Mouse (Mus musculus): ENCODE measurements around the gene Gckr.
A peak's percentile ranks its signal among the peaks of the same experiment; 100 is the strongest.
"Not testable (repeated sequence)": the region's sequence is repeated elsewhere in the genome, so short reads cannot be mapped to it uniquely, and the experiment has no call there.

The Gckr gene

DNA sequence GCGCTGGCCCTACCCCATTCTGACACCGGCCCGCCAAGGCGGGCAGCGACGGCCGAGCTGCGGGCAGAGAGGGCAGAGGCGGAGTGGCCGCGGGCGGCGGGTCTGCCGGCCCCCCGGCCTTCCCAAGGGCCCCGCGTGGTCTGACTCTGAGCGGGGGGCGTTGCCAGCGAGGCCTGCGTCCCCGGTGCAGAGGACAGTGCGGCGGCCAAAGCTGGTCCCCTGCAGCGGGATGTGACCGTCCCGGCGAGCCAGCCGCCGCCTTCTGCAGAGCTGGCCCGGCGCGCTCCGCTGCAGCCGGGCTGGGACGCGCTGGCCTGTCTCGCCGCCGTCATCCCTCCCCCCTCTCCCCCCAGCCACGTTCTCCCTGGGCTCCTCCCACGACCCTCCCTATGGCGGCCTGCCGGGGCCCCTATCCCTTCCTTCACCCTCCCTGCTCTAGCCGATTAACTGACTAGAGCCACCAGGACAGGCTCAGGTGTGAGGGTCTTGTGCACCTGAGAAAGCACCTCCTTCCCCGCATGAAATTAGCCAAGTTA is 1.6 kb upstream of the Gckr start, which contains the start of gene Fndc4:
Gene Fndc4 (minus strand): TSS at position 475 of the 536 bp plus-strand sequence.
- DNase-seq, result peak; percentile 85 to 91

DNA sequence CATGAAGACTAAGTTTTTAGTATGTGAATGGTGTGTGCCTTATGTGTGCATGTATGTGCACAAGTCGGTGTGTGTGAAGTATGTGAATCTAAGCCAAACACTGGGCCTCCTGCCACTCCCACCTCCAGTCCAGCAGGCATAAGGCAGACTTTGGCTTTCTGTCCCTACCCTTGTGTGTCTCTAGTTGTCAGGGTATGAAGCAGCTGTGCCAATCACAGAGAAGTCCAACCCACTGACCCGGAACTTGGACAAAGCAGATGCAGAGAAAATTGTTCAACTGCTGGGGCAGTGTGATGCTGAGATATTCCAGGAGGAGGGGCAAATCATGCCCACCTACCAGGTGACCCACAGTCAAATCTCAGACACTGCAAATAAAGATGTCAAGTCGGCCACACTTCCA is 738 bp downstream of the Gckr start:
- DNase-seq, result no peak

DNA sequence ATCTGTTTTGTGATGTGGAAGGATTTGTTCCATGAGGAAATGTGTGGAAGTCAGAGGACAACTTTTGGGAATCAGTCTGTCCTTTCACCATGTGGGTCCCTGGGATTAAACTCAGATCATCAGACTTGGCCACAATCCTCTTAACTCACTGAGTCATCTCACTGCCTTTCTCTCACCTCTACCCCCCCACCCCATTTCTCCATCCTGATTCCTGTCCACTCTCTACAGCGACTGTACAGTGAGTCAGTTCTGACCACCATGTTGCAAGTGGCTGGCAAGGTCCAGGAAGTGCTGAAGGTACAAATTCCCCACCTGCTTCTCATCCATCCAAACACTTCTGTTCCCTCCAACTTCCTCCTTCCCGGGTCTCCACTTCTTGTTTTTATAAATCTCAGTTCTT is 1.2 kb downstream of the Gckr start:
- DNase-seq, result no peak

DNA sequence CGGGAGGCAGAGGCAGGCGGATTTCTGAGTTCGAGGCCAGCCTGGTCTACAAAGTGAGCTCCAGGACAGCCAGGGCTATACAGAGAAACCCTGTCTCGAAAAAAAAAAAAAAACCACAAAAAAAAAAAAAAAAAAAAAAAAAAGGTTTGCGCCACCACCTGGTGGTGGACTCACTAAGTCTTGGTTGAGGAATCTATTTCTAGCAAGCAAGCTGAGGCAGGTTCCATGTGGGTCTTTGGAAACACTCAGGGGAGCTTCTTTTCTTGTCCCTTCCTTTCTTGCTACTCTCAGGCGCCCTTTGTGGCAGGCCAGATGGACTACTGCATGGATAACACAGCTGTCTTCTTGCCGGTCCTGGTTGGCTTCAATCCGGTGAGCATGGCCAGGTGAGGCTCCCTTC is 4.6 kb downstream of the Gckr start:
- DNase-seq, result no peak

DNA sequence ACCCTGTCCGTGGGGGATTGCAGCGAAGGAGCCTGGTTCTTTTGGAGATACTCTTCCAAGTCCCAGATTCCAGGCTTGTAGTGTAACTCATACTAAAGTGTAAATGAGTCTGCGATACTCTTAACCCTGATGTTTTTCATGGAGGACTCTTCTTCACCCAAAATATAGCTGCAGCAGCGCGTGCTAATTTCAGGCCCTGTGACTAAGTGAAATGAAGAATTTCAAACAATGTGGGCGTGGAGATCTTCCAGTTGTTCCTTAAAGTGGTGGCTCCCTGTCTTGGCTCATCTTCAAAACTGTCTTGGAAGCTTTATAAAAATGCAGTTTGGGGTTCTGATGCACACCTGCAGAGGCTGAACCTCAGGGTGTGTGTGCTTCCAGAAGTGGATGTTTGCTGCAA is 5.8 kb downstream of the Gckr start:
- no peak for DNase-seq

DNA sequence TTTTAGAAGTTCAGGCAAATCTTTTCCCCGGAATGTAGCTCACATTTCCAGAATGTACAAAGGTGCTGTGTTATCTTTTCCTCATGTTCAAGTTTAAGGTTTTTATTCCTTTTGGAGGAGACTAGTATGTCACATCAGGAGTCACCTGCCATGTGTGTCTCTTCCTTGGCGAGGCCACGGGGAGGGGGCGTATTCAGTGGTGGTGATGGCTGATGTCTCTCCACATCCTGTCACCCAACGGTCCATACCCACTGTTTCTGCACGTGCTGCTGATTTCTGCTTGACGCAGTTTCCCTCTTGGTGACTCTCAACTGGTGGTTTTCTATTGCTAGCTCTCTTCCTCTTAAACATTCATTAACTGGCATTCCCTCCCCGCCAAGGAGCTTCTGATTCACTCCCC is 15.6 kb downstream of the Gckr start:
- no peak for DNase-seq

DNA sequence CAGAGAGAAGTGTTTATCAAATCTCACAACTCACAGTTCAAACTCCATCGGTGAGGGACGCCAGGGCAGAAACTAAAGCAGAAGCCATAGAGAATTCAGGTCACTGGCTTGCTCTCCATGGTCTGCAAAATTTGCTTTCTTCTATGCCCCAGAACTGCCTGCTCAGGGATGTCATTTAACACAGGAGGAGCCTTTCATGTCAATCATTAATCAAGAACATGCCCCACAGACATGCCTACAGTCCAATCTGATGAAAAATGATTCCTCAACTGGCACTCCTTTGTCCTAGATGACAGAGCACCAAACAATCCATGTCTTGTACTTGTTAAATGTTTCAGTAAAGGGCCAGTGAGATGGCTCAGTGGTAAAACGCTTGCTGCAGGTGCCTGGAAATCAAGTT is 25.5 kb downstream of the Gckr start:
- no peak for DNase-seq

DNA sequence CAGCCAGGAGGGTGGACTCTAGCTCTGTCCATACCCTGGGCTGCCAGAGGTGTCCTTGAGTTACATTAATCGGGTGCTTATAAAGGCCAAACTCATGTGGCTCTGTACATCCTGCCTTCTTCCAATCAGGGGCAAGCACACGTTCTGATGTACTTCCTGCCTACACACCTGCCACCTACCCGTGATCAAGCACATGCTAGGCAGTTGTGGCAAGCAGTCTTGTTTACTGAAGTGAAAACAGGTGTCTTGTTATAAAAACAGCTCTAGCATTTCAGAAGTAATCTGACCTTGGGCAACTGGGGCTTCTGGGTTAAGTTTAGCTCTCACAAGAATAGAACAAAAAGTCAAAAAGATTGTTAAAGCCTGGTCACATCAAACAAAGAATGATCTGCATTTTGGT is 26.8 kb downstream of the Gckr start:
- DNase-seq, result no peak

DNA sequence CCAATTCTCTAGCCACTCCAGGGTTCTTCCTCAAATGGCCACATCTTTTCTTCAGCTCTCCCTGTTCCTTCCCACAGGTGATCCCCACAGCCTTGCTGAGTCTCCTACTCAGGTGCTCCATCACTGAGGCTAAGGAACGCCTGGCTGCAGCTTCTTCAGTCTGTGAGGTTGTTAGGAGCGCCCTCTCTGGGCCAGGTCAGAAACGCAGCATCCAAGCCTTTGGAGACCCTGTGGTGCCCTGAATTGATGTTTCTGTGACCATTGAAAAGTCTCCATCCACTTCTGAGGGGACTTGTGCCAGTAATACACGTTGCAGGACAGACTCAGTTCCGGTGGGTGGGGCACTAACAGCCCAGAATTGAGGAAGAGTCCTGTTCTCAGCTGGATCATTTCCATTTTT is 29.6 kb downstream of the Gckr start:
- DNase-seq, result peak; percentile 10 to 20

DNA sequence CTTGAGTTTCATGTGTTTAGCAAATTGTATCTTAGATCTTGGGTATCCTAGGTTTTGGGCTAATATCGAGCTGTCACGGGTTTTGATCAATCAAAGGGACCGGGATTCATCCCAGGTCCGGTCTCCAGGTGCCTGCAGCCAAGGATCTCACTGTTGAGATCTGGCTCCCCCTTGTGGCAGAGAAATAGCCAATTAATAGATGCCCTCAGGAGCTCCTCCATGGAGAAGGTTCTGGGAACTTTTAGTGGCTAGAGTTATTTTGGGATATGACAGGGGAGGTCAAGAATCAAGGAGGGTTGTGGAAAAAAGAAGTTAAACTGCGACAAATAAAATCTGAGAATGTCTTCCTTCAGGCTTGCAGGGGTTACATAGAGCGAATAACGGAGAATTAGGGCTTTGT is 31.0 kb downstream of the Gckr start:
- peak; percentile 80 to 85 for DNase-seq

DNA sequence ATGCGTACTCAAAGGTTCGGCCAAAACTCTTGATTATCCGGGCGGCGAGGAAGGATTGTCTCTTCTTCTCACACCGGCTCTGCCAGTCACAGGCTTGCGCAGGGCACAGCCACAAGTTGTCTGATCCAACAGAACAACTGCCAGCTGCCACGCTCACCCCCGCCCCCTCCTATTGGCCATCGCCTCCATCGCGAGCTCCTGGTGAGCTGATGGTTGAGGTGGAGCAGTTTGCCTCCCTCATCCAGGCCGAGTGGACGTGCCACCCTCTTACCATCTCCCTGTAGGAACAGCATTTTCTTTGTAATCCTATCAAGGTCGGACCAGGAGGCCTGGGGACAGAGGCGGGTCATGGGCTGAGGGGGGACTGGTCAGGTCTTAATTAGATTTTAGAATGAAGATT is 60.3 kb downstream of the Gckr start:
- not testable (repeated sequence) for DNase-seq

DNA sequence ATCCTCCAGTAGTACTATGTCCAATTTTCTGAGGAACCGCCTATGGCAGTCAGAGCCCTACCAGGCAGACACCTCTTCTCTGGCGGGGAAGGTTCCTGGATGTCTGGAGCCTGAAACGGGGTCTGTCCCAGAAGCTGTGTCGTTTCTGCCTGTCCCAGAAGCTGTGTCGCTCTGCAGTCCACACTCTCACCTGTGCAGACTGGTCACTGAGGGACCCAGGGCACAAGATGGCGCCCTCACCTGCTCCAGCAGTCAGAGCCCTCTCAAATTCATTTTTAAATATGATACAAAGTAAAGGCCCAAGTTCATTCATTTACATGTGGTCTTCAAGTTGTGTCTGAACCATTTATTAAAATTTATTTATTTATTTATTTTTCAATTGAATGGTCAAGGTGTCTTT is 63.7 kb downstream of the Gckr start:
- DNase-seq, result peak in 1 of 2 experiments; percentile 2

Measured in cerebellum, postnatal 10 days (tissue).